Mouse (Mus musculus) lung, postnatal 25 days (tissue): ENCODE data around the gene Sox12.
"Not testable (repeated sequence)": the region's sequence is repeated elsewhere in the genome, so short reads cannot be mapped to it uniquely, and the experiment has no call there.

Experiments
- DNase-seq: peaks from one replicate; pipeline ENCODE4 v3.0.0; 2022; ENCODE audit warnings: low spot score

The Sox12 gene

GRCm38 (mm10) chr2:152397680-152398435, at the start of gene Sox12:
Gene Sox12, minus strand, starts transcription at chr2:152398063.
- peak; percentile 97 for DNase-seq

GRCm38 (mm10) chr2:152447461-152447860, 49.6 kb upstream of the Sox12 start:
- DNase-seq = no peak

- DNase-seq = no peak
Measured at GRCm38 (mm10) chr2:152446642-152447041, 48.8 kb upstream of the Sox12 start.

GRCm38 (mm10) chr2:152443281-152443680, 45.4 kb upstream of the Sox12 start:
- no peak for DNase-seq

GRCm38 (mm10) chr2:152442322-152442721, 44.5 kb upstream of the Sox12 start:
- no peak for DNase-seq

GRCm38 (mm10) chr2:152439833-152440232, 42.0 kb upstream of the Sox12 start:
- no peak for DNase-seq

- no peak for DNase-seq
Measured at GRCm38 (mm10) chr2:152438963-152439362, 41.1 kb upstream of the Sox12 start.

- peak; percentile 77 for DNase-seq
Measured at GRCm38 (mm10) chr2:152436983-152437860, 39.4 kb upstream of the Sox12 start.

- no peak for DNase-seq
Measured at GRCm38 (mm10) chr2:152436405-152436901, 38.6 kb upstream of the Sox12 start.

- not testable (repeated sequence) for DNase-seq
Measured at GRCm38 (mm10) chr2:152428481-152428880, 30.6 kb upstream of the Sox12 start.

- DNase-seq = no peak
Measured at GRCm38 (mm10) chr2:152427493-152427892, 29.6 kb upstream of the Sox12 start.

- DNase-seq = no peak
Measured at GRCm38 (mm10) chr2:152415786-152416185, 17.9 kb upstream of the Sox12 start.

- DNase-seq = no peak
Measured at GRCm38 (mm10) chr2:152415287-152415686, 17.4 kb upstream of the Sox12 start, which contains the start of gene 6820408C15Rik. Gene 6820408C15Rik, plus strand, starts transcription at chr2:152415587.

GRCm38 (mm10) chr2:152414591-152415165, 16.8 kb upstream of the Sox12 start, which contains the start of gene Zcchc3:
Gene Zcchc3, minus strand, starts transcription at chr2:152415027.
- peak; percentile 86 for DNase-seq

- no peak for DNase-seq
Measured at GRCm38 (mm10) chr2:152413765-152414584, 16.1 kb upstream of the Sox12 start.

- no peak for DNase-seq
Measured at GRCm38 (mm10) chr2:152413158-152413764, 15.4 kb upstream of the Sox12 start.

- no peak for DNase-seq
Measured at GRCm38 (mm10) chr2:152412526-152413157, 14.8 kb upstream of the Sox12 start.

- DNase-seq = no peak
Measured at GRCm38 (mm10) chr2:152411471-152411870, 13.6 kb upstream of the Sox12 start.

- peak; percentile 72 for DNase-seq
Measured at GRCm38 (mm10) chr2:152410971-152411371, 13.1 kb upstream of the Sox12 start.

GRCm38 (mm10) chr2:152409781-152410180, 11.9 kb upstream of the Sox12 start:
- DNase-seq = no peak
